ENCODE assay signal across 20 mouse cellular contexts in genomic region chr10:69208705-69209104, GRCm38 (mm10). TPM values are rescaled to one million over a fixed set of nuclear protein-coding genes. Genes with fewer than 3 reads are reported as not detected.
DNase-seq lines count a peak whose midpoint lies in the region; TF ChIP-seq lines count a peak whose summit lies in the region.
"Had no signal": no experiment of that assay in that cellular context is flagged by ENCODE, and none has a peak within 500 bp of the region (broad histone marks: within the 10 kb centered on the region; RNA-seq: fewer than 3 reads in every experiment).

No protein-coding gene starts in this region.

- TF ChIP-seq EP300 in heart, adult 2 months (IDR thresholded peaks at IDR 0.05; ENCODE audit: insufficient read depth, low read depth, low read length): no peak

- no peak for TF ChIP-seq POLR2A in heart, adult 2 months (IDR thresholded peaks at IDR 0.05; ENCODE audit: insufficient read depth, low read depth, low read length)

- H3K9ac ChIP-seq in heart, adult 2 months (ENCODE audit: low read depth, low read length): no peak overlapping the region
- H3K9ac ChIP-seq: forebrain, embryonic 12.5 days; heart, embryonic 12.5 days had no signal

- TF ChIP-seq CTCF in heart, adult 2 months (IDR thresholded peaks at IDR 0.05): peak; percentile 38
- peak; percentile 49 for TF ChIP-seq CTCF in layer of hippocampus, adult 2 months (conservative IDR thresholded peaks at IDR 0.05)

- DNase-seq in heart, adult 2 months: no peak
- DNase-seq in heart, adult 9 months (ENCODE audit: low spot score in 2 of 2): no peak
- no peak for DNase-seq in layer of hippocampus, adult 2 months (ENCODE audit: low spot score in 2 of 2)
- no peak for DNase-seq in layer of hippocampus, postnatal 36 days
- DNase-seq in 416B (ENCODE audit: low read depth) (peak; percentile 21), ES-CJ7 (ENCODE audit: low read depth, low spot score) (peak; percentile 22)
- no peak for DNase-seq in cerebellum, postnatal 10 days
- no peak for DNase-seq in cerebellum, postnatal 14 days
- DNase-seq: B cell, adult 2 months; cerebellum, adult 2 months; kidney, adult 8-10 months; kidney, postnatal 36 days; layer of hippocampus, adult 9-11 months; lung, postnatal 36 days; right cerebral cortex, postnatal 4 days; thymus, postnatal 36 days had no signal

- intact Hi-C loops in heart, adult 2 months (cut with DNase I): no loop called here

- no peaks in the 10 kb centered on the region for H3K27me3 ChIP-seq in heart, adult 2 months (ENCODE audit: control insufficient read depth, insufficient read depth, low read length)
- H3K27me3 ChIP-seq: forebrain, embryonic 12.5 days; heart, embryonic 12.5 days had no signal

- no peak overlapping the region for H3K4me3 ChIP-seq in heart, adult 2 months
- H3K4me3 ChIP-seq in layer of hippocampus, adult 2 months: no peak overlapping the region
- H3K4me3 ChIP-seq: embryonic facial prominence, embryonic 10.5 days; forebrain, embryonic 12.5 days; heart, embryonic 12.5 days had no signal

- H3K4me1 ChIP-seq in heart, adult 2 months (ENCODE audit: control insufficient read depth, insufficient read depth, low read length): peaks cover 6% of the 10 kb centered on the region

- 95% methylated on average over 3 of the region's 3 CpGs for WGBS in heart, adult 2 months

- no peaks in the 10 kb centered on the region for H3K79me2 ChIP-seq in heart, adult 2 months (replicated peaks; ENCODE audit: control insufficient read depth, insufficient read depth, low read length)

- H3K36me3 ChIP-seq in heart, adult 2 months (ENCODE audit: control insufficient read depth, insufficient read depth, low read length): no peaks in the 10 kb centered on the region
- H3K36me3 ChIP-seq: forebrain, embryonic 12.5 days; G1E had no signal

- no peak overlapping the region for H3K27ac ChIP-seq in heart, adult 2 months
- H3K27ac ChIP-seq in layer of hippocampus, adult 2 months: no peak overlapping the region
- H3K27ac ChIP-seq: embryonic facial prominence, embryonic 10.5 days; forebrain, embryonic 12.5 days had no signal

RNA-seq across cellular contexts. Expression of gene A930033H14Rik, which starts 4.2 kb away (rescaled TPM):
- total RNA-seq in heart, adult 2 months (2021): 1 to 10 TPM; 1.1 TPM
- polyA plus RNA-seq in heart, adult 2 months (2012; rRNA removed): 0.61 TPM in 2 replicates
- total RNA-seq in layer of hippocampus, adult 2 months (2021): 1 to 10 TPM; 2.6 to 2.8 TPM
- 1 to 10 TPM; 2.7 TPM for total RNA-seq in layer of hippocampus, postnatal 36 days (2021)
- polyA plus RNA-seq: G1E had no signal

RNA-seq across cellular contexts. Expression of gene Rhobtb1, which starts 57.5 kb away (rescaled TPM):
- 100 to 1,000 TPM; 123 to 160 TPM for total RNA-seq in heart, adult 2 months (2021)
- 65.5 and 79.6 TPM in 2 replicates for polyA plus RNA-seq in heart, adult 2 months (2012; rRNA removed)
- 1 to 10 TPM; 3.8 to 5.9 TPM for total RNA-seq in layer of hippocampus, adult 2 months (2021)
- 1 to 10 TPM; 4.4 to 5.8 TPM for total RNA-seq in layer of hippocampus, postnatal 36 days (2021)
- polyA plus RNA-seq: G1E had no signal

Comparison
In these comparisons a context has a peak if more than half of its experiments do, and no peak if none do; other contexts are left out.
1. DNase-seq: peak in 416B (single experiment) and ES-CJ7 (single experiment); none in heart, adult 2 months (0 of 2), heart, adult 9 months (0 of 2), layer of hippocampus, adult 2 months (0 of 2), layer of hippocampus, postnatal 36 days (0 of 2), cerebellum, postnatal 10 days (0 of 2) and cerebellum, postnatal 14 days (0 of 2).
2. RNA of gene Rhobtb1, which starts 57.5 kb away (total RNA-seq): 123 to 160 TPM in heart, adult 2 months; 3.8 to 5.9 TPM in layer of hippocampus, adult 2 months and 4.4 to 5.8 TPM in layer of hippocampus, postnatal 36 days; every median in the first group is over 10 times any median in the second.